Mouse (Mus musculus): ENCODE measurements around the gene Kcnrg. TPM values are rescaled to one million over a fixed set of nuclear protein-coding genes. Genes with fewer than 3 reads are reported as not detected.
"Not testable (repeated sequence)": the region's sequence is repeated elsewhere in the genome, so short reads cannot be mapped to it uniquely, and the experiment has no call there.

Kcnrg gene
- total RNA-seq (2014; rRNA removed; ENCODE audit: low replicate concordance) (1.9 TPM in 1 of 2 replicates, not detected in the other), polyA plus RNA-seq (2015; fragmentation: Nextera tagmentation; extraction: Ambion mirVana) (0.16 and 0.33 TPM in 2 replicates)

- no peak for ATAC-seq (ENCODE audit: insufficient read depth, low read depth)
Observed at GRCm38 (mm10) chr14:61607157-61607556, at the start of gene Kcnrg. Gene Kcnrg (plus strand): TSS chr14:61607457.

GRCm38 (mm10) chr14:61558901-61559300 lies 48.4 kb upstream of the Kcnrg start:
- no peak overlapping the region for H3K9ac ChIP-seq (replicated peaks; ENCODE audit: low read depth, low read length)
- H3K4me1 ChIP-seq (ENCODE audit: control insufficient read depth, insufficient read depth) = no peaks in the 10 kb centered on the region
- DNase-seq (ENCODE audit: low spot score) (no peak), ATAC-seq (ENCODE audit: insufficient read depth, low read depth) (no peak)
- peaks cover 6% of the 10 kb centered on the region; the same call in 1 of the 2 replicates for H3K9me3 ChIP-seq (replicated peaks; ENCODE audit: control insufficient read depth, low read length)
- no peaks in the 10 kb centered on the region for H3K36me3 ChIP-seq (replicated peaks; ENCODE audit: control insufficient read depth, insufficient read depth, low read length)
- 86% methylated on average over 6 of the region's 6 CpGs for WGBS
- H3K27ac ChIP-seq (ENCODE audit: low read depth) = no peak overlapping the region
- H3K4me3 ChIP-seq (ENCODE audit: low read depth, low read length) = no peak overlapping the region
- no peaks in the 10 kb centered on the region for H3K27me3 ChIP-seq (ENCODE audit: control insufficient read depth, insufficient read depth, low read length)
- no peak for TF ChIP-seq EP300 (IDR thresholded peaks at IDR 0.05; ENCODE audit: low read depth)
- TF ChIP-seq CTCF (IDR thresholded peaks at IDR 0.05; ENCODE audit: low read depth) = no peak
- no peak overlapping the region for H3K4me2 ChIP-seq (ENCODE audit: low read depth, low read length)

More at GRCm38 (mm10) chr14:61607157-61607556, at the start of gene Kcnrg:
- DNase-seq (ENCODE audit: low spot score) = no peak
- H3K36me3 ChIP-seq (replicated peaks; ENCODE audit: control insufficient read depth, insufficient read depth, low read length) = peaks cover 20% of the 10 kb centered on the region; the same call in 1 of the 2 replicates
- H3K4me3 ChIP-seq (ENCODE audit: low read depth, low read length) = no peak within 1 kb of the TSS
- no peaks in the 10 kb centered on the region for H3K27me3 ChIP-seq (ENCODE audit: control insufficient read depth, insufficient read depth, low read length)
- 87% methylated on average over 3 of the region's 3 CpGs for WGBS
- H3K27ac ChIP-seq (ENCODE audit: low read depth) = no peak within 1 kb of the TSS
- H3K4me2 ChIP-seq (ENCODE audit: low read depth, low read length) = no peak within 1 kb of the TSS
- no peak within 1 kb of the TSS for H3K9ac ChIP-seq (replicated peaks; ENCODE audit: low read depth, low read length)
- H3K4me1 ChIP-seq (ENCODE audit: control insufficient read depth, insufficient read depth) = no peaks in the 10 kb centered on the region
- TF ChIP-seq EP300 (IDR thresholded peaks at IDR 0.05; ENCODE audit: low read depth) = no peak
- no peak for TF ChIP-seq CTCF (IDR thresholded peaks at IDR 0.05; ENCODE audit: low read depth)
- H3K9me3 ChIP-seq (replicated peaks; ENCODE audit: control insufficient read depth, low read length) = no peaks in the 10 kb centered on the region

- Histone ChIP-seq H3K4me1 (ENCODE audit: control insufficient read depth, insufficient read depth) (no peaks in the 10 kb centered on the region), H3K4me2 (ENCODE audit: low read depth, low read length) (no peak overlapping the region), H3K4me3 (ENCODE audit: low read depth, low read length) (no peak overlapping the region), H3K9me3 (replicated peaks; ENCODE audit: control insufficient read depth, low read length) (peaks cover 6% of the 10 kb centered on the region; the same call in 1 of the 2 replicates), H3K9ac (replicated peaks; ENCODE audit: low read depth, low read length) (no peak overlapping the region), H3K27ac (ENCODE audit: low read depth) (no peak overlapping the region), H3K36me3 (replicated peaks; ENCODE audit: control insufficient read depth, insufficient read depth, low read length) (no peaks in the 10 kb centered on the region), H3K27me3 (ENCODE audit: control insufficient read depth, insufficient read depth, low read length) (no peaks in the 10 kb centered on the region)
- DNase-seq (ENCODE audit: low spot score) (no peak), ATAC-seq (ENCODE audit: insufficient read depth, low read depth) (no peak)
- no peak for TF ChIP-seq CTCF (IDR thresholded peaks at IDR 0.05; ENCODE audit: low read depth)
- no peak for TF ChIP-seq EP300 (IDR thresholded peaks at IDR 0.05; ENCODE audit: low read depth)
- 66% methylated on average over 3 of the region's 3 CpGs for WGBS
Observed at GRCm38 (mm10) chr14:61559856-61560255, 47.4 kb upstream of the Kcnrg start.

- 83% methylated on average over 4 of the region's 4 CpGs for WGBS
Observed at GRCm38 (mm10) chr14:61566211-61566610, 41.0 kb upstream of the Kcnrg start.

GRCm38 (mm10) chr14:61569344-61569743 lies 37.9 kb upstream of the Kcnrg start:
- no peak for TF ChIP-seq EP300 (IDR thresholded peaks at IDR 0.05; ENCODE audit: low read depth)
- TF ChIP-seq CTCF (IDR thresholded peaks at IDR 0.05; ENCODE audit: low read depth) = no peak
- Histone ChIP-seq H3K36me3 (replicated peaks; ENCODE audit: control insufficient read depth, insufficient read depth, low read length) (no peaks in the 10 kb centered on the region), H3K4me1 (ENCODE audit: control insufficient read depth, insufficient read depth) (no peaks in the 10 kb centered on the region), H3K27me3 (ENCODE audit: control insufficient read depth, insufficient read depth, low read length) (no peaks in the 10 kb centered on the region), H3K4me3 (ENCODE audit: low read depth, low read length) (no peak overlapping the region), H3K4me2 (ENCODE audit: low read depth, low read length) (no peak overlapping the region), H3K9ac (replicated peaks; ENCODE audit: low read depth, low read length) (no peak overlapping the region), H3K27ac (ENCODE audit: low read depth) (no peak overlapping the region), H3K9me3 (replicated peaks; ENCODE audit: control insufficient read depth, low read length) (no peaks in the 10 kb centered on the region)
- WGBS = 57% methylated on average over 2 of the region's 2 CpGs
- ATAC-seq (ENCODE audit: insufficient read depth, low read depth) (no peak), DNase-seq (ENCODE audit: low spot score) (no peak)

More at GRCm38 (mm10) chr14:61566211-61566610, 41.0 kb upstream of the Kcnrg start:
- H3K27ac ChIP-seq (ENCODE audit: low read depth); H3K9ac ChIP-seq (replicated peaks; ENCODE audit: low read depth, low read length); H3K4me3 ChIP-seq (ENCODE audit: low read depth, low read length); H3K9me3 ChIP-seq (replicated peaks; ENCODE audit: control insufficient read depth, low read length); H3K4me2 ChIP-seq (ENCODE audit: low read depth, low read length); ATAC-seq (ENCODE audit: insufficient read depth, low read depth); DNase-seq (ENCODE audit: low spot score); H3K4me1 ChIP-seq (ENCODE audit: control insufficient read depth, insufficient read depth); H3K27me3 ChIP-seq (ENCODE audit: control insufficient read depth, insufficient read depth, low read length); H3K36me3 ChIP-seq (replicated peaks; ENCODE audit: control insufficient read depth, insufficient read depth, low read length): not testable (repeated sequence)

- Histone ChIP-seq H3K27ac (ENCODE audit: low read depth) (no peak overlapping the region), H3K27me3 (ENCODE audit: control insufficient read depth, insufficient read depth, low read length) (no peaks in the 10 kb centered on the region), H3K36me3 (replicated peaks; ENCODE audit: control insufficient read depth, insufficient read depth, low read length) (no peaks in the 10 kb centered on the region), H3K4me3 (ENCODE audit: low read depth, low read length) (no peak overlapping the region), H3K9ac (replicated peaks; ENCODE audit: low read depth, low read length) (no peak overlapping the region), H3K4me2 (ENCODE audit: low read depth, low read length) (peak overlapping the region; percentile 45; the same call in 1 of the 2 replicates), H3K4me1 (ENCODE audit: control insufficient read depth, insufficient read depth) (no peaks in the 10 kb centered on the region), H3K9me3 (replicated peaks; ENCODE audit: control insufficient read depth, low read length) (no peaks in the 10 kb centered on the region)
- TF ChIP-seq CTCF (IDR thresholded peaks at IDR 0.05; ENCODE audit: low read depth) = peak; percentile 93
- no peak for TF ChIP-seq EP300 (IDR thresholded peaks at IDR 0.05; ENCODE audit: low read depth)
- DNase-seq (ENCODE audit: low spot score) (peak; percentile 65), ATAC-seq (ENCODE audit: insufficient read depth, low read depth) (no peak)
- WGBS = 6% methylated on average over 4 of the region's 4 CpGs
Observed at GRCm38 (mm10) chr14:61571366-61571765, 35.9 kb upstream of the Kcnrg start.
